Mouse (Mus musculus) embryonic facial prominence, embryonic 11.5 days (tissue): ENCODE measurements at regions not wholly inside any gene's neighbourhood (a gene's known extent, or its start where the extent isn't known, plus 50 kb on each side); places are given as distances from the start of the nearest gene placed in this dataset.
A peak's percentile ranks its signal among the peaks of the same experiment; 100 is the strongest.

Experiments used
- ATAC-seq: fragments of 200-750 bp; cut with Nextera tagmentation; replicated peaks from 2 replicates; pipeline ENCODE4 v1.8.0; 2017; ENCODE audit warnings: low read depth; ENCODE audit not compliant: insufficient number of reproducible peaks, low FRiP score, low TSS enrichment
- DNase-seq: peaks from one replicate; pipeline ENCODE4 v3.0.0-alpha.2; 2015; ENCODE audit warnings: low spot score
- H3K27ac ChIP-seq: fragments of 300-500 bp; sonication (generic); replicated peaks from 2 replicates; pipeline ENCODE4 v1.5.1; 2014; ENCODE audit warnings: mild to moderate bottlenecking, low read depth, low read length, control low read depth
- H3K27me3 ChIP-seq: fragments of 300-500 bp; sonication (generic); 2 replicates; pipeline ENCODE4 v1.6.1; 2014; ENCODE audit warnings: mild to moderate bottlenecking, low read length, moderate library complexity, mixed read lengths; ENCODE audit not compliant: control insufficient read depth, insufficient read depth
- H3K36me3 ChIP-seq: fragments of 300-500 bp; sonication (generic); replicated peaks from 2 replicates; pipeline ENCODE4 v1.6.1; 2014; ENCODE audit warnings: low read depth, mild to moderate bottlenecking, low read length, moderate library complexity, mixed read lengths; ENCODE audit not compliant: control insufficient read depth, insufficient read depth
- H3K4me1 ChIP-seq: fragments of 300-500 bp; sonication (generic); 2 replicates; pipeline ENCODE4 v1.6.1; 2014; ENCODE audit warnings: low read length, mixed read lengths; ENCODE audit not compliant: control insufficient read depth, insufficient read depth
- H3K4me2 ChIP-seq: fragments of 300-500 bp; sonication (generic); 2 replicates; pipeline ENCODE4 v1.6.1; 2014; ENCODE audit warnings: low read depth, mild to moderate bottlenecking, control low read depth, low read length, moderate library complexity
- H3K4me3 ChIP-seq: fragments of 300-500 bp; sonication (generic); 2 replicates; pipeline ENCODE4 v1.5.1; 2014; ENCODE audit warnings: low read depth, low read length, control low read depth
- H3K9ac ChIP-seq: fragments of 300-500 bp; sonication (generic); replicated peaks from 2 replicates; pipeline ENCODE4 v1.6.1; 2014; ENCODE audit warnings: mild to moderate bottlenecking, control low read depth, low read length
- H3K9me3 ChIP-seq: fragments of 300-500 bp; sonication (generic); replicated peaks from 2 replicates; pipeline ENCODE4 v1.6.1; 2016; ENCODE audit warnings: mild to moderate bottlenecking, low read length, inconsistent platforms, mixed read lengths; ENCODE audit not compliant: control insufficient read depth
- WGBS: fragments of 180-500 bp; shearing (Covaris S2); extraction: QIAGEN DNeasy Blood & Tissue Kit; methylation state at CpG from one replicate; pipeline ENCODE4 v1.1.7; 2014; 5-methylcytosine and 5-hydroxymethylcytosine counted together

- no peak overlapping the region for H3K4me3 ChIP-seq
- no peaks in the 10 kb centered on the region for H3K36me3 ChIP-seq
- 29% methylated on average over 3 of the region's 3 CpGs for WGBS
- ATAC-seq, result no peak
- no peak for DNase-seq
- no peaks in the 10 kb centered on the region for H3K9me3 ChIP-seq
- H3K4me2 ChIP-seq, result no peak overlapping the region
- H3K4me1 ChIP-seq, result no peaks in the 10 kb centered on the region
- no peak overlapping the region for H3K27ac ChIP-seq
- H3K27me3 ChIP-seq, result no peaks in the 10 kb centered on the region
- H3K9ac ChIP-seq, result no peak overlapping the region
Measured at GRCm38 (mm10) chr10:99683310-99683709, 76.1 kb downstream of the Csl start.

GRCm38 (mm10) chr10:99685911-99686310 lies 73.5 kb downstream of the Csl start:
- ATAC-seq (no peak), DNase-seq (peak; percentile 21)
- no peak overlapping the region for H3K4me2 ChIP-seq
- H3K27ac ChIP-seq, result no peak overlapping the region
- H3K9me3 ChIP-seq, result no peaks in the 10 kb centered on the region
- no peaks in the 10 kb centered on the region for H3K27me3 ChIP-seq
- H3K4me3 ChIP-seq, result no peak overlapping the region
- H3K9ac ChIP-seq, result no peak overlapping the region
- no peaks in the 10 kb centered on the region for H3K36me3 ChIP-seq
- 43% methylated on average over 5 of the region's 5 CpGs for WGBS
- no peaks in the 10 kb centered on the region for H3K4me1 ChIP-seq

- Histone ChIP-seq H3K27ac (no peak overlapping the region), H3K4me2 (no peak overlapping the region), H3K4me1 (no peaks in the 10 kb centered on the region), H3K36me3 (no peaks in the 10 kb centered on the region), H3K4me3 (no peak overlapping the region), H3K9me3 (no peaks in the 10 kb centered on the region), H3K9ac (no peak overlapping the region), H3K27me3 (no peaks in the 10 kb centered on the region)
- DNase-seq (no peak), ATAC-seq (no peak)
- 56% methylated on average over 4 of the region's 4 CpGs for WGBS
Measured at GRCm38 (mm10) chr10:99687011-99687410, 72.4 kb downstream of the Csl start.

GRCm38 (mm10) chr10:99697696-99698095 lies 61.8 kb downstream of the Csl start:
- ATAC-seq (no peak), DNase-seq (no peak)
- Histone ChIP-seq H3K27ac (no peak overlapping the region), H3K36me3 (no peaks in the 10 kb centered on the region), H3K9me3 (no peaks in the 10 kb centered on the region), H3K4me2 (no peak overlapping the region), H3K9ac (no peak overlapping the region), H3K4me3 (no peak overlapping the region), H3K4me1 (no peaks in the 10 kb centered on the region), H3K27me3 (no peaks in the 10 kb centered on the region)
- WGBS, result 67% methylated on average over 8 of the region's 8 CpGs

DNA sequence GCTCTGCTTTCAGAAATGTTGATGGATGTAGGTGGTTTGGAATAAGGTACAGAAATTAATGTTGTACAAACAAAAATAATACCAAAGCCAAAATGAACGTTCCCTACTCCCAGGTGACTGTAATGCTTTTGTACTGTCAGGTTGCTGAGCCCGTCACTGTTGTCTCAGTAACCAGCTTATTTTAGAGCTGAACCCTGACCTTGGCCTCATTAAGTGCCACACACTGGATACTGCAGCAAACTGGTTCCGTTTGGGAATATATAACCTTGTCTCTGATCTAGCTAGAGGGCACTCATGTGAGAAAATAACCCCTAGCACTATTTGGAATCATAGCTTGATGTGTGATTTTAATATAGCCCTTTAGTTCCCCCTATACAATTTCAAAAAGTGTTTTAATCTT lies 60.0 kb downstream of the Csl start:
- 13% methylated on average over 3 of the region's 3 CpGs for WGBS
- Histone ChIP-seq H3K27me3 (no peaks in the 10 kb centered on the region), H3K9ac (no peak overlapping the region), H3K4me3 (no peak overlapping the region), H3K36me3 (no peaks in the 10 kb centered on the region), H3K4me2 (no peak overlapping the region), H3K4me1 (no peaks in the 10 kb centered on the region), H3K9me3 (no peaks in the 10 kb centered on the region), H3K27ac (no peak overlapping the region)
- ATAC-seq, result no peak
- DNase-seq, result no peak

DNA sequence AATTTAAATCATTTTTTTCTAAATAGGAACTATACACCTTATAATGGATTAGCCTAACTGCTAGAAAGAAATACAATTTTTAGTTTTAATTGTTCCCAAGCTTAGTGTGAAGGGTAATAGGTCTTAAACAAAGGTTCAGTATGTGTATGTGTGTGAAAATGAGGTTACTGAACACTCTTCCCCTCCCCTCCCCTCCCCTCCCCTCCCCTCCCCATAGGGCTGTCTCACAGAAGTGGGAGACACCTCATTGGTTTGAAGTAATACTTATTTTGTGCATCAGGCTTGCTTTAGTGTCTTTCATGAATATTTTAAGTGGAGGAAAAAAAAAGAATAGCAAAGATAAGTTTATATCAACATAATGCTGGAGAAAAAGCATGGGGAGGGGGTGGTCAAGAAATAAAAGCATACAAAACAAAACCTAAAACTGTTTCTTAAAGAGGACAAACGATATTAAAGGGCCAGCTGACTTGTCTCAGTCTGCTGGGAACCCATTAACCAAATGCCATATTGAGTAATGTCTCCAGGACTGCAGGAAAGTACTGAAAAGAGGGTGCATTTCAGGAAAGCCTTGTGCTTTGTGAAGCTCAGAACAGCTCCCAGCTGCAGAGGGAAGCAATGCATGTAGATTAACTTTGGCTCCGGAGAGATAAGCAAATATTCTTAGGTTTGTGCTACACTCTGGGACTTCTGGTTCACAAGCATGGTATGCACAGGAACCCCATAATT lies 59.2 kb downstream of the Csl start:
- Histone ChIP-seq H3K36me3 (no peaks in the 10 kb centered on the region), H3K9me3 (no peaks in the 10 kb centered on the region), H3K27ac (no peak overlapping the region), H3K9ac (no peak overlapping the region), H3K4me2 (no peak overlapping the region), H3K4me1 (no peaks in the 10 kb centered on the region), H3K27me3 (no peaks in the 10 kb centered on the region), H3K4me3 (no peak overlapping the region)
- 68% methylated on average over 2 of the region's 2 CpGs for WGBS
- DNase-seq (no peak), ATAC-seq (no peak)
